Mouse (Mus musculus): ENCODE results near the gene Sidt2.

The Sidt2 gene

GRCm38 (mm10) chr9:45911673-45912072 lies 43.4 kb downstream of the Sidt2 start:
- peak; percentile 46 for DNase-seq (ENCODE audit: low read depth, low spot score)

- DNase-seq (ENCODE audit: low read depth, low spot score), result no peak
These were observed 44.1 kb downstream of the Sidt2 start for GRCm38 (mm10) chr9:45910995-45911394.

- no peak for DNase-seq (ENCODE audit: low read depth, low spot score)
These were observed 48.0 kb downstream of the Sidt2 start for GRCm38 (mm10) chr9:45907078-45907428.

GRCm38 (mm10) chr9:45906355-45907077 lies 48.5 kb downstream of the Sidt2 start, which contains the start of the genes Pcsk7 and Rnf214:
Gene Pcsk7 (plus strand): TSS chr9:45906497.
Gene Rnf214 (minus strand): TSS chr9:45906911.
- DNase-seq (ENCODE audit: low read depth, low spot score), result peak; percentile 79

GRCm38 (mm10) chr9:45905811-45906237 lies 49.2 kb downstream of the Sidt2 start:
- peak; percentile 53 for DNase-seq (ENCODE audit: low read depth, low spot score)

- DNase-seq (ENCODE audit: low read depth, low spot score), result peak; percentile 83
These were observed 49.9 kb downstream of the Sidt2 start for GRCm38 (mm10) chr9:45905196-45905595.

GRCm38 (mm10) chr9:45893681-45894080 lies 61.4 kb downstream of the Sidt2 start:
- no peak for DNase-seq (ENCODE audit: low read depth, low spot score)

Data from R1 (cell line).